Mouse (Mus musculus): ENCODE measurements around the gene Atg16l1.

DNA sequence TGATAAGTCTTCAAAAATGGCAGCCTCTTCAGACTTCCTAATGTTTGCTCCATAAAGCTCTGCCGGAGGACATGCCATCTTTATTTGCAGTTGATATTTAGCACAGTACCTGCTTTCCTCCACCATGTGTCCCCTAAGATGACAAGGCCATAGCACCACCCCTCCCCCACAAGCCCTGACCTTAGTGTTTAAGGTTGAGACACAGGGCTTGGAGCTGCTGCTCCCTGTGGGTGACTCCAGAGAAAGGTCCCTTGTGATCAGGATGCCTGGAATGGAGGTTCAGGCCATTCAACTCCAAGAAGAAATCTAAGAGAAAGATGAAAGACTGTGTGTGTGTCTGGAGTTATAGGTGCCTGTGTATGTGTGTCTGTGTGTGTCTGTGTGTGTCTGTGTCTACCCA is 42.0 kb downstream of the Atg16l1 start:
- no peak for TF ChIP-seq CTCF (IDR thresholded peaks at IDR 0.05; ENCODE audit: low read depth)
- TF ChIP-seq EP300 (IDR thresholded peaks at IDR 0.05; ENCODE audit: low read depth): no peak
